Mouse (Mus musculus) heart, postnatal 4 days (tissue): ENCODE measurements around the gene Cryba1. TPM values are rescaled to one million over a fixed set of nuclear protein-coding genes. Genes with fewer than 3 reads are reported as not detected.
"Not testable (repeated sequence)": the region's sequence is repeated elsewhere in the genome, so short reads cannot be mapped to it uniquely, and the experiment has no call there.

Source experiments
- DNase-seq: peaks from one replicate; pipeline ENCODE4 v3.0.0; 2021
- total RNA-seq, 2 experiments: library from RNA; stranded (reverse); gene quantifications; 2 replicates each; pipeline ENCODE4 v1.2.3; 2021

Cryba1 gene
- total RNA-seq = not detected

- no peak for DNase-seq
Measured at GRCm38 (mm10) chr11:77725183-77725582, at the start of gene Cryba1. Cryba1 (minus strand) TSS chr11:77725283.

GRCm38 (mm10) chr11:77771879-77772713 lies 47.0 kb upstream of the Cryba1 start:
- no peak for DNase-seq

- no peak for DNase-seq
Measured at GRCm38 (mm10) chr11:77770346-77770745, 45.3 kb upstream of the Cryba1 start.

GRCm38 (mm10) chr11:77769496-77769895 lies 44.4 kb upstream of the Cryba1 start:
- DNase-seq = no peak

DNA sequence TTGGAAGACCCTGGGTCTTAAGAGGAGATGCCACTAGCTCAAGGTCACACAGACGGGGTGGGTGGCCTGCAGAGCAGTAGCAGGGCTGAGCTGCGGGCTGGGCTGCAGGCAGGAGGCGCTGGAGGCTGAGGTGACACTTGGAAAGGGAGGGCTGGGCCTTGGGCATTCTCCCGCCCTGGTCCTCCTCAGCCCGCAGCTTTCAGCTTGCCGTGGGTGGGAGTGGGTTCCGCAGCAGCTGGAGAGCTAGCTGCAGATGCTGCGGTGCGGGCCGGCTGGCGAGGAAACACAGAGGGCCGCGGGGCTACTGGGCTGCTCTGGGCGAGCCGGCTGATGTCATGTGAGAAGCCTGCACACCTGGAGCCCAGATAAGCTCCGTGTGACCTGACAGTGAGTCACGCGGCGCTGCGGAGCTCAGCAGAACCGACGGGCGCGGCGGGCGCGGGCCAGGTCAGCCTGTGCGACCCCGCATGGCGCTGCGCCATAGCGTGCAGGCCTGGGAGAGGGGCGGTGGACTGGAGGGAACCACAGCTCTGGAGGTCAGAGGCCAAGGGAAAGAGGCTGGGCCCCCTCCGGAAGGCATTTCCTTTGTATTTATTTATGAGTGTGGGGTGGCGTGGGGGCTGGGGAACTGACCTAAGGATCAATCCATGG lies 41.4 kb upstream of the Cryba1 start:
- DNase-seq = peak; percentile 72

DNA sequence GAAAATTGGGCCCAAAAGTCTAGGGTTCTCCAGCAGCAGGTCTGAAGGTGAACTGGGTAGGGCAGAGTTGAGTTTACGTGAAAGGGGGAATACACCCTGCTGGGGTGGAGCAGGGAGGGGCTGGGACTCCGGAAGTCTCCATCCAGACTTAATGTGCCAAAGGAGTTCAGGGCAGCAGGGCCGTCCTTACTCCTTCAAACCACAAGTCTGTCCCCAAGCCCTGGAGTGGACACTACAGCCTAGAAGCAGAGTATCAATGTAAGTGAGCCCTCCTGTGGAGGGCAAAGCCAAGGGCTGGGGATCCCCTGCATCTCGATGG lies 40.3 kb upstream of the Cryba1 start:
- DNase-seq = no peak

DNA sequence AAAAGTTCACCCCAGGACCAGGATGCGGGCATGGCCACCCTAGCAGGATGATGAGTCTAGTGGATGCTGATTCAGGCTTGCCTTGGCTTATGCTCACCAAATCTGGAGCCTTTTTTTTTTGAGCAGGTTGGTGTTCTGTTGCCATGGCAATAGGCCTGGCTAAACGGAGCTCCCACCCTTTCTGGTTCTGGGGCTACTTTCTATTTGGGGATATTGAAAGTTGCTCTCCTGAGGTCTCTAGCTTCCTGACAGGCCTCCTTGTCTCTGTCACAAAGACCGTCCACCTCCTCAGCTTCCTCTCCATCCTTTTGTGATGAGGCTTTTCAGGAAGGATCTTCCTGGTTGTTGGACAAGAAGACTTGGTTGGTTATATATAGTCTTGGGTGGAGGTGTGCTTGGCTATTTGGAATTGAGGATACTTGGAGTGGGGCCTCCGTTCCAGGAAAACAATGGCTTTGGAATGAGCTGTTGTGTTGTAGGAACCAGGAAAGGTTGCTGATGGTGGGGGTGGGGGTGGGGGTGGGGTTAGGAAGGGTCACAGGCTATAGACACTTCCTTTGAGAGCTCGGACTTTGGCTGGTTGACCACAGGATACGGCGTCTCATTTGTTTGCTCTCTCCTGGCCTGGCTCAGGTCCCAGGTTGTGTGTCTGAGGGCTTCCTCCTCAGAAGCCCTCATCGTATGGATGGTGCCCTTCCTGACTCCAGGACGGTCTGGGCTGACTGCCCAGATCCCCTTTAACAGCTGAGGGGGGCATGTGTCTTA lies 39.8 kb upstream of the Cryba1 start:
- peak; percentile 51 for DNase-seq

DNA sequence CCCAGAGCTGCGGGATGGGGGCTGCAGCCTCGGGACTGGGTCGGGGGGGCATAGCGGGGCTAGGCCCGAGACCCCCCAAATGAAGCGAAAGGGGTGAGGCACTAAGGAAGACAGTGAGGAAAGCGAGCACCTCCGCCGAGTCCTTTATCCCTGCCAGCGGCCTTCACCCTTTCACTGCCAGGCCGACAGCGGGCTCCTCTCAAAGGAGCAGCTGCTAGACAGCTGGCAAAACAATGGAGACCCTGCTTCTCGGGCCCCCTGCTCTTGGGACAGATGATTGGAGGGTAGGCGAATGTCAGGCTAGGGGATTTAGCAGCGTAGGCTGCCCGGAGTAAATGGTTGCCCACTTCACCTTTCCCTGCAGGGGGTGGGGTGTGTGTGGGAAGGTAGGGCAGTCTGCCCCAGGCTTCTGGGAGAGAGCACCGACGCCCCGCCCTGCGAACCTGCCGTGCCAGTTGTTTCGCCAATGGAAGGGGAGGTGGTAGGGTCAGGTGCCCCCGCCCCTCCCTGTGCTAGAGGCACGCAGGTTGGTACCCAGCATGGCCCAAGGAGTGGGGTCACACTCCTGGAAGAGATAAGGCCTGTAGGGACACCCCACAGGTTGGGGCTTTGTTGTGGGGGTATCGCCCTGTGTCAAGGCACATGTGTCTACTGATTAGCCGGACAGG lies 38.7 kb upstream of the Cryba1 start:
- peak; percentile 56 for DNase-seq

- peak; percentile 91 for DNase-seq
Measured at GRCm38 (mm10) chr11:77762783-77763672, 37.9 kb upstream of the Cryba1 start, which contains the start of gene Myo18a. Myo18a (plus strand) TSS chr11:77763246.

GRCm38 (mm10) chr11:77760031-77760430 lies 34.9 kb upstream of the Cryba1 start:
- no peak for DNase-seq

- DNase-seq = no peak
Measured at GRCm38 (mm10) chr11:77753469-77753868, 28.4 kb upstream of the Cryba1 start.

DNA sequence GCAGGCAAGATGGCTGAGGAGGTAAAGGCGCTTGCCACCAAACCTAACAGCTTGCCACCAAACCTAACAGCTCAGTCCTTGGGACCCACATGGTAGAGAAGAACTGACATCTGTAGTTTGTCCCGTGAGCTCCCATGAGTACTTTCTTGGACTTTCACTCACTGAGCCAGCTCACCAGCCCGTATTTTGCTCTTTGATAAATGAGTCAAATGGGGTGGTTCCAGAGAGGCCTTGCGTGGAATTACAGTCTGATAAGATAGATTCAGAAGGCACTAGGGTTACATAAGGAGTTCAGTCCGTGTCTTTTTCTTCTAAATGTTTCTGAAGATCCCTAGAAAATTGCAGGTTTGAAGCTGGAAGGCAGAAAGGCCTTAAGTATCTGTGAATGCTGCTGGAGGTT lies 27.4 kb upstream of the Cryba1 start:
- DNase-seq = no peak

DNA sequence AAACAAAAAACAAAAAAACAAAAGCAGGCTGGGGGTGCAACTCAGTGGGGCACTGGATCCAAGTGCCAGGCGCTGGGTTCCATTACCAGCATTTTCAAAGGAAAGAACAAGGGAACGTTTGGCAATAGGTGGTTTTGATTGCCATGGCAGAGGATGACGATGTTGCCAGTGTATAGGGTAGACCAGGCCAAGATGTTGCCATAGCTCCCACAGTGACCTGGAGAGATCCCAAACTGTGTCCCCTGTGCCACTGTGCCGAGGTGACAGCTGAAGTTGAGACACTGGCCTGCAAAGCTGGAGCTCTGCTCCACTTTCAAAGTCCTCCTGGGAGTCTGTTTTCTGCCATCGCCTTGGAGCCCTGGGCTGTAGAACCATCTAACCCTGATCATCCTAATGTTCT lies 23.9 kb upstream of the Cryba1 start:
- DNase-seq = no peak

GRCm38 (mm10) chr11:77747103-77747502 lies 22.0 kb upstream of the Cryba1 start:
- DNase-seq = not testable (repeated sequence)

GRCm38 (mm10) chr11:77746652-77747051 lies 21.6 kb upstream of the Cryba1 start:
- no peak for DNase-seq

DNA sequence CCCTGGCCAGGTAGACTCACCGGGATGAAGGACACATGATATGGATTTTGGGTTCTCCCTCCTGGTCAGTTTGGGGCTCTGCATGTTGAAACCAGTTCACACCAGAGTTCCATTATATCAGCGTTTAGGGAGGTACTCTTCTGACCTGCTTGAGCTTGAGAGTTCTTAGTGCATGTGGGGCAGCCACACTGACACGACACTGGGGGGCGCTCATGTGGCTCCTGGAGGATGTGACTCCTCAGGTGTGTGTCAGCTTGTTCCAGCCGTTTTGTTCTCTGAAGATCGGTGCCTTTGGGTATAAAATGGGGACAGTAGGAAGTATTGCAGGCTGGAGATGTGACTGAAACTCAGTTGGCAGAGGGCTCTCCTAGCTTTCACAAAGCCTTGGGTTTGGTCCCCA lies 18.9 kb upstream of the Cryba1 start:
- DNase-seq = peak; percentile 43

GRCm38 (mm10) chr11:77738555-77738954 lies 13.5 kb upstream of the Cryba1 start:
- DNase-seq = no peak

GRCm38 (mm10) chr11:77737289-77737688 lies 12.2 kb upstream of the Cryba1 start:
- peak; percentile 92 for DNase-seq

GRCm38 (mm10) chr11:77728587-77728986 lies 3.5 kb upstream of the Cryba1 start:
- no peak for DNase-seq

DNA sequence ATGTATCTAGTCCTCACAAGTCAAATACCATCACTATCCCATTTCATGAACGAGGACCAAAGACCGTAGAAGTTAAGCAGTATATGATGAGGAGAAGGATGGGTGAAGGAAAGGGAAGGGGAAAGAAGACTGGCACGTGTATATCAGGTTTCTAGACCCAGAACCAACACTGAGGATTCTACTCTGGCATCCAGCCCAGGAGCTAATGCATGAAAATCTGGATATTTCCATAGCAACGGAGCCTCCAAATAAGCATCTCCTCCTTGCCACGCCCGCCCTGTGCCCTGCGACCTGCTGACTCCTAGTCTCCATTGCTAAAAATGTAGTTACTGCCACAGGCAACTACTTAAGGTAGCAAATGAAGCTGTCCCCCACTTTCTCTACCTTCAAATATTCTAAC lies 317 bp downstream of the Cryba1 start:
- no peak for DNase-seq

DNA sequence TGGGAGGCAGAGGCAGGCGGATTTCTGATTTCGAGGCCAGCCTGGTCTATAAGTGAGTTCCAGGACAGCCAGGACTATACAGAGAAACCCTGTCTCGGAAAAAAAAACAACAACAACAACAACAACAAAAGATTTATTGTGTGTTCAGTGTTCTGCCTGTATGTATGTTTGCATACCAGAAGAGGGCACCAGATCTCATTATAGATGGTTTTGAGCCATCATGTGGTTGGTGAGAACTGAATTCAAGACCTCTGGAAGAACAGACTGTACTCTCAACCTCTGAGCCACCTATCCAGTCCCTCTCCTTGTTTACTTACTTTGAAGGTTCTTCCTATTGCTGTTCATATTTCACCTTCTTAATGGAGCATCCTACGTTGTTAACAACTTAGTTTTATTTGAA lies 3.7 kb downstream of the Cryba1 start:
- DNase-seq = no peak

DNA sequence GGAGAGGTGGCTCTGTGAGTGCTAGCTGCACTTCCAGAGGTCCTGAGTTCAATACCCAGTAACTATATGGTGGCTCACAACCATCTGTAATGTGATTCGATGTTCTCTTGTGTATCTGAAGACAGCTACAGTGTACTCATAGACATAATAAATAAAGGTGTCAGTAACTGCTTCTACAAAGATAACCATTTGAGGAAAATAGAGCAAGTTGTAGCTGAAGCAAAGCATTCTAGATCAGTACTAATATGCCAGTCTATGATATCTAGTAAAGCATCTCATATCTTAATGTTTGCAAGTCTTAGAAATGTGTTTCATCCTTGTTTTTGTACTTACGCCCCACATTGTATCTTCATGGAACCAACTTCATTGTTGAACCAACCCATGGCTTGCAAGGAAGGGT lies 6.0 kb downstream of the Cryba1 start:
- DNase-seq = no peak
